Mouse (Mus musculus) splenic B cell, adult 2 months (primary cell): ENCODE results near the gene Ubl7.

Source experiments
- DNase-seq: peaks from one replicate; pipeline ENCODE4 v3.0.0-alpha.2; 2011; ENCODE audit warnings: low read depth, low spot score
- H3K27me3 ChIP-seq: 2 replicates; pipeline ENCODE4 v1.6.1; 2012; ENCODE audit warnings: mild to moderate bottlenecking, low read length, moderate library complexity, mixed read lengths; ENCODE audit not compliant: control insufficient read depth, poor library complexity, insufficient read depth, severe bottlenecking
- H3K36me3 ChIP-seq: 2 replicates; pipeline ENCODE4 v1.6.1; 2012; ENCODE audit warnings: mild to moderate bottlenecking, low read length, moderate library complexity, mixed read lengths; ENCODE audit not compliant: control insufficient read depth, poor library complexity, insufficient read depth, severe bottlenecking

The Ubl7 gene

GRCm38 (mm10) chr9:57973440-57974066 is 62.8 kb downstream of the Ubl7 start:
- H3K27me3 ChIP-seq, result no peaks in the 10 kb centered on the region
- DNase-seq, result no peak

GRCm38 (mm10) chr9:57974221-57974620 is 63.4 kb downstream of the Ubl7 start:
- Histone ChIP-seq H3K27me3 (no peaks in the 10 kb centered on the region), H3K36me3 (no peaks in the 10 kb centered on the region)
- DNase-seq, result peak; percentile 64

More at GRCm38 (mm10) chr9:57973440-57974066, 62.8 kb downstream of the Ubl7 start:
- no peaks in the 10 kb centered on the region for H3K36me3 ChIP-seq

GRCm38 (mm10) chr9:57975200-57975821 is 64.5 kb downstream of the Ubl7 start:
- no peaks in the 10 kb centered on the region for H3K27me3 ChIP-seq
- no peaks in the 10 kb centered on the region for H3K36me3 ChIP-seq
- DNase-seq, result no peak

DNA sequence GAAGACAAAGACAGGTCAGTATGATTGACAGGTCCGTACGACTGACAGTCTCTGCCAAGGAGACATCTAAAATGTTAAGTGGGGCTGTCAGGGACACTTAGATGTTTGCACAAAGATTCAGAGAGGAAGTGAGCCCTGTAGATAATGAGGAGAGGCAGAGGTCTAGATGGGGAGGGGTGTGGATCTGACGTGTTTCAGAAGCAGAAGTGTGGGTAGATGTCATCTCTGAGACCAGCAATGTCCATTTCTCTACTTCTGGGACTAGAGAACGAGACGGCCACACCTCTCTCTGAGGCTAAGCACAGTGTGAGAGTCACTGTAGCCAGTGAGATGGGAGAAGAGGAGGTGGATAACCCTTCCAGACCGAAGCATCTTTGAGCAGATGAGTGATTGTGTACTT is 67.2 kb downstream of the Ubl7 start:
- peak; percentile 64 for DNase-seq
- no peaks in the 10 kb centered on the region for H3K27me3 ChIP-seq
- H3K36me3 ChIP-seq, result no peaks in the 10 kb centered on the region

DNA sequence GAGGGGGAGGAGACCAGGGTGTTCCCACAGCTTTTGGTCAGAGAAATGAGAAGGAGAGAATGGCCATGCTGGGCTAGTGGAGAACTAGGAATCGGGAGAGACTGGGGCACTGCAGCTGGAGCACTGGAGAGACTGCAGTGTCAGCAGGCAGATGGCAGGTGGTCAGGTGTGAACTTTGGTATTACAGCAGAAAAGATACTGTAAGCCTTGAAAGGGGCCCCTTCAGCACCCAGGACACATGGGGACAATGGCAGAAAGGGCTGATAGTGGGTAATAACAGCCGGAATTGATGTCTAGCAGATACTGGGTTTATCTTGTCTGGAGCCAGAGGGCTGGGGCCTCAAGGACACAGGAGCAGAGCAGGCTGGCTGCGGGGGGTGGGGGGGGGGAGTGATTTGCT is 68.1 kb downstream of the Ubl7 start:
- Histone ChIP-seq H3K27me3 (no peaks in the 10 kb centered on the region), H3K36me3 (no peaks in the 10 kb centered on the region)
- no peak for DNase-seq
